ENCODE assay signal across 10 mouse cellular contexts in the genomic region with DNA sequence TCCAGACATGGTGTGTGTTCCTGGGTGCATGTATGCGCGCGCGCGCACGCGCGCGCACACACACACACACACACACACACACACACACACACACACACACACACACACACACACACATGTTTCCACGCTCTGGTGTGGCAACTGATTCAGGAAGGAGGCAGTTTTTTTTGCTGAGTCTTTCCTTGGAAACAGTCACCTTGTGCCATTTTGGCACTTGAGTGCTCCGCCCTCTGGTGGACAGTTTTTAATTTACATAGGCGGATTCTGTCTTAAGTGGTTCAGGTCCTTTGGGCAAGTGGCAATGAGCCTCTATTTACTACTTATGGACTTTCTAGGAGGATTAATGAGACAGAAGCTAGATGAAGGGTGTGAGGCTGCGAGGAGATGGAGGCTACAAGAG.
DNase-seq lines count a peak whose midpoint lies in the region; ATAC-seq and TF ChIP-seq lines count a peak whose summit lies in the region.
"Had no signal": no experiment of that assay in that cellular context is flagged by ENCODE, and none has a peak within 500 bp of the region (broad histone marks: within the 10 kb centered on the region; RNA-seq: fewer than 3 reads in every experiment).

No protein-coding gene starts in this region.

- H3K27me3 ChIP-seq in forebrain, embryonic 11.5 days (ENCODE audit: control insufficient read depth, insufficient read depth, low read length): no peaks in the 10 kb centered on the region
- no peaks in the 10 kb centered on the region for H3K27me3 ChIP-seq in forebrain, embryonic 16.5 days (replicated peaks; ENCODE audit: control insufficient read depth, insufficient read depth, low read length)
- H3K27me3 ChIP-seq in forebrain, postnatal 0 days (ENCODE audit: insufficient read depth, low read length): no peaks in the 10 kb centered on the region
- no peaks in the 10 kb centered on the region for H3K27me3 ChIP-seq in lung, embryonic 16.5 days (ENCODE audit: control insufficient read depth, insufficient read depth, low read depth, low read length)
- H3K27me3 ChIP-seq: liver, embryonic 15.5 days; Patski had no signal

- ATAC-seq in forebrain, embryonic 11.5 days (replicated peaks; ENCODE audit: low FRiP score): no peak
- ATAC-seq in forebrain, embryonic 16.5 days: no peak; the same call in 1 of the 2 replicates
- ATAC-seq in forebrain, postnatal 0 days: 0 out of 2 replicates have a peak, but pooled peaks have one; percentile 14
- no peak for ATAC-seq in lung, embryonic 16.5 days (ENCODE audit: low read depth)
- ATAC-seq: Patski had no signal

- H3K4me1 ChIP-seq in forebrain, embryonic 11.5 days (replicated peaks; ENCODE audit: control insufficient read depth, insufficient read depth, low read length): peaks cover 4% of the 10 kb centered on the region; the same call in 1 of the 2 replicates
- H3K4me1 ChIP-seq in forebrain, embryonic 16.5 days (replicated peaks; ENCODE audit: control insufficient read depth, insufficient read depth, low read length): peaks cover 49% of the 10 kb centered on the region
- H3K4me1 ChIP-seq in brown adipose tissue, adult 24 weeks (ENCODE audit: control insufficient read depth, insufficient read depth, insufficient read length, low read length): peaks cover 33% of the 10 kb centered on the region
- 0 out of 2 replicates have a peak, but pooled peaks cover 3% of the 10 kb centered on the region for H3K4me1 ChIP-seq in forebrain, postnatal 0 days (ENCODE audit: insufficient read depth)
- H3K4me1 ChIP-seq in lung, embryonic 16.5 days (replicated peaks; ENCODE audit: control insufficient read depth, insufficient read depth, low read length): peaks cover 49% of the 10 kb centered on the region

- H3K4me3 ChIP-seq in forebrain, embryonic 11.5 days (ENCODE audit: low read depth, low read length): no peak overlapping the region
- H3K4me3 ChIP-seq in forebrain, embryonic 16.5 days (replicated peaks; ENCODE audit: low read length): no peak overlapping the region
- H3K4me3 ChIP-seq in brown adipose tissue, adult 24 weeks (ENCODE audit: insufficient read depth, low read depth, low read length): no peak overlapping the region
- no peak overlapping the region for H3K4me3 ChIP-seq in forebrain, postnatal 0 days (ENCODE audit: low read depth, low read length)
- no peak overlapping the region for H3K4me3 ChIP-seq in lung, embryonic 16.5 days (ENCODE audit: low read length)
- H3K4me3 ChIP-seq: liver, embryonic 15.5 days had no signal

- H3K27ac ChIP-seq in forebrain, embryonic 11.5 days (ENCODE audit: low read depth, low read length): no peak overlapping the region
- no peak overlapping the region for H3K27ac ChIP-seq in forebrain, embryonic 16.5 days (ENCODE audit: low read length)
- peak overlapping the region; percentile 95 for H3K27ac ChIP-seq in brown adipose tissue, adult 24 weeks (replicated peaks; ENCODE audit: low read depth, low read length)
- no peak overlapping the region for H3K27ac ChIP-seq in forebrain, postnatal 0 days (ENCODE audit: low read depth, low read length)
- peak overlapping the region; percentile 34; the same call in 1 of the 2 replicates for H3K27ac ChIP-seq in lung, embryonic 16.5 days (ENCODE audit: low read length)
- H3K27ac ChIP-seq: liver, embryonic 15.5 days had no signal

- WGBS in forebrain, embryonic 11.5 days: 64% methylated on average over 13 of the region's 13 CpGs
- 45% methylated on average over 13 of the region's 13 CpGs for WGBS in forebrain, embryonic 16.5 days
- WGBS in forebrain, postnatal 0 days: 49% methylated on average over 13 of the region's 13 CpGs
- WGBS in lung, embryonic 16.5 days: 55% methylated on average over 9 of the region's 13 CpGs

- no peaks in the 10 kb centered on the region; the same call in 1 of the 2 replicates for H3K36me3 ChIP-seq in forebrain, embryonic 11.5 days (ENCODE audit: control insufficient read depth, insufficient read depth, low read length)
- H3K36me3 ChIP-seq in forebrain, embryonic 16.5 days (ENCODE audit: control insufficient read depth, insufficient read depth): 0 out of 2 replicates have a peak, but pooled peaks cover 6% of the 10 kb centered on the region
- H3K36me3 ChIP-seq in forebrain, postnatal 0 days (ENCODE audit: insufficient read depth): peaks cover 14% of the 10 kb centered on the region; the same call in 1 of the 2 replicates
- peaks cover 8% of the 10 kb centered on the region; the same call in 1 of the 2 replicates for H3K36me3 ChIP-seq in lung, embryonic 16.5 days (ENCODE audit: control insufficient read depth, insufficient read depth, low read length)
- H3K36me3 ChIP-seq: liver, embryonic 15.5 days had no signal

- TF ChIP-seq CTCF in forebrain, postnatal 0 days (IDR thresholded peaks at IDR 0.05; ENCODE audit: low read depth): peak; percentile 79

- H3K4me2 ChIP-seq in forebrain, embryonic 11.5 days (ENCODE audit: low read depth, low read length, severe bottlenecking): no peak overlapping the region
- H3K4me2 ChIP-seq in forebrain, embryonic 16.5 days (ENCODE audit: low read length): no peak overlapping the region
- no peak overlapping the region for H3K4me2 ChIP-seq in forebrain, postnatal 0 days (ENCODE audit: low read depth)
- no peak overlapping the region for H3K4me2 ChIP-seq in lung, embryonic 16.5 days (ENCODE audit: low read depth, low read length)
- H3K4me2 ChIP-seq: liver, embryonic 15.5 days had no signal

- no peaks in the 10 kb centered on the region for H3K9me3 ChIP-seq in forebrain, embryonic 11.5 days (ENCODE audit: control insufficient read depth, low read length)
- H3K9me3 ChIP-seq in forebrain, embryonic 16.5 days (ENCODE audit: control insufficient read depth, low read length): no peaks in the 10 kb centered on the region
- no peaks in the 10 kb centered on the region for H3K9me3 ChIP-seq in forebrain, postnatal 0 days (ENCODE audit: low read length)
- H3K9me3 ChIP-seq in lung, embryonic 16.5 days (ENCODE audit: control insufficient read depth, low read length): no peaks in the 10 kb centered on the region
- H3K9me3 ChIP-seq: liver, embryonic 15.5 days had no signal

- DNase-seq in forebrain, embryonic 11.5 days (ENCODE audit: low spot score): peak; percentile 67
- peak; percentile 83 for DNase-seq in 416B (ENCODE audit: low read depth)
- DNase-seq in forebrain, postnatal 0 days: peak; percentile 88
- peak; percentile 59 to 68 for DNase-seq in kidney, adult 8-10 months
- DNase-seq in skeletal muscle tissue, adult 2 months (ENCODE audit: low read depth, low spot score): peak; percentile 73

- no peak overlapping the region for H3K9ac ChIP-seq in forebrain, embryonic 11.5 days (ENCODE audit: low read length)
- no peak overlapping the region for H3K9ac ChIP-seq in forebrain, embryonic 16.5 days (replicated peaks; ENCODE audit: low read depth, low read length)
- no peak overlapping the region for H3K9ac ChIP-seq in forebrain, postnatal 0 days
- H3K9ac ChIP-seq in lung, embryonic 16.5 days (ENCODE audit: low read length): no peak overlapping the region
- H3K9ac ChIP-seq: liver, embryonic 15.5 days had no signal

Comparison
In these comparisons a context has a peak if more than half of its experiments do, and no peak if none do; other contexts are left out.
1. H3K27ac ChIP-seq: peak in brown adipose tissue, adult 24 weeks (single experiment) and lung, embryonic 16.5 days (single experiment); none in forebrain, embryonic 11.5 days (single experiment), forebrain, embryonic 16.5 days (single experiment) and forebrain, postnatal 0 days (single experiment).
2. Peak in every context shown above with its lines, with median percentiles within 50 percentile points of each other: DNase-seq.